Comparison of ENCODE assay signal across 8 mouse cellular contexts in genomic region chr13:51964921-51965320, GRCm38 (mm10).
DNase-seq lines count a peak whose midpoint lies in the region; ATAC-seq and TF ChIP-seq lines count a peak whose summit lies in the region.

No protein-coding gene starts in this region.

- H3K4me3 ChIP-seq in forebrain, embryonic 10.5 days = no peak overlapping the region
- no peak overlapping the region for H3K4me3 ChIP-seq in forebrain, embryonic 16.5 days (replicated peaks; ENCODE audit: low read length)
- no peak overlapping the region for H3K4me3 ChIP-seq in kidney, embryonic 14.5 days (ENCODE audit: low read length)
- no peak overlapping the region for H3K4me3 ChIP-seq in embryonic fibroblast, embryonic 13.5 days (ENCODE audit: insufficient read depth, low read length)

- DNase-seq in forebrain, embryonic 10.5 days (ENCODE audit: extremely low spot score, low spot score) = no peak
- DNase-seq in kidney, adult 11 months = no peak
- DNase-seq in 3T3-L1 (ENCODE audit: low read depth, low spot score) = peak; percentile 47
- no peak for DNase-seq in embryo, embryonic 11 days
- DNase-seq in cerebellum, adult 9-10 months = no peak

- no peaks in the 10 kb centered on the region for H3K36me3 ChIP-seq in forebrain, embryonic 10.5 days (replicated peaks)
- no peaks in the 10 kb centered on the region for H3K36me3 ChIP-seq in forebrain, embryonic 16.5 days (ENCODE audit: control insufficient read depth, insufficient read depth)
- H3K36me3 ChIP-seq in kidney, embryonic 14.5 days (ENCODE audit: control insufficient read depth, insufficient read depth, low read length) = no peaks in the 10 kb centered on the region

- no peak for TF ChIP-seq POLR2A in embryonic fibroblast, embryonic 13.5 days (IDR thresholded peaks at IDR 0.05; ENCODE audit: low read depth, low read length)

- WGBS in forebrain, embryonic 10.5 days = 79% methylated on average over 2 of the region's 2 CpGs
- 56% methylated on average over 2 of the region's 2 CpGs for WGBS in forebrain, embryonic 16.5 days
- 59% methylated on average over 2 of the region's 2 CpGs for WGBS in kidney, embryonic 14.5 days

- peaks cover 23% of the 10 kb centered on the region for H3K4me1 ChIP-seq in forebrain, embryonic 10.5 days
- no peaks in the 10 kb centered on the region for H3K4me1 ChIP-seq in forebrain, embryonic 16.5 days (replicated peaks; ENCODE audit: control insufficient read depth, insufficient read depth, low read length)
- peaks cover 31% of the 10 kb centered on the region for H3K4me1 ChIP-seq in kidney, embryonic 14.5 days (ENCODE audit: control insufficient read depth, insufficient read depth, low read length)
- H3K4me1 ChIP-seq in embryonic fibroblast, embryonic 13.5 days (ENCODE audit: control insufficient read depth, insufficient read depth, low read length) = peaks cover 39% of the 10 kb centered on the region

- no peak overlapping the region for H3K4me2 ChIP-seq in forebrain, embryonic 16.5 days (ENCODE audit: low read length)
- H3K4me2 ChIP-seq in kidney, embryonic 14.5 days (replicated peaks; ENCODE audit: low read depth, low read length) = no peak overlapping the region

- H3K9me3 ChIP-seq in forebrain, embryonic 10.5 days = no peaks in the 10 kb centered on the region
- H3K9me3 ChIP-seq in forebrain, embryonic 16.5 days (ENCODE audit: control insufficient read depth, low read length) = no peaks in the 10 kb centered on the region
- H3K9me3 ChIP-seq in kidney, embryonic 14.5 days (ENCODE audit: control insufficient read depth, low read length) = no peaks in the 10 kb centered on the region

- H3K27me3 ChIP-seq in forebrain, embryonic 10.5 days (ENCODE audit: poor library complexity, severe bottlenecking) = no peaks in the 10 kb centered on the region
- H3K27me3 ChIP-seq in forebrain, embryonic 16.5 days (replicated peaks; ENCODE audit: control insufficient read depth, insufficient read depth, low read length) = no peaks in the 10 kb centered on the region
- no peaks in the 10 kb centered on the region for H3K27me3 ChIP-seq in kidney, embryonic 14.5 days (ENCODE audit: control insufficient read depth, insufficient read depth, low read length)

- no peak for TF ChIP-seq CTCF in embryonic fibroblast, embryonic 13.5 days (IDR thresholded peaks at IDR 0.05; ENCODE audit: borderline replicate concordance, insufficient read depth, low read length)

- peak overlapping the region; percentile 78 for H3K27ac ChIP-seq in forebrain, embryonic 10.5 days
- no peak overlapping the region for H3K27ac ChIP-seq in forebrain, embryonic 16.5 days (ENCODE audit: low read length)
- H3K27ac ChIP-seq in kidney, embryonic 14.5 days (ENCODE audit: low read depth, low read length) = 0 out of 2 replicates have a peak overlapping the region, but pooled peaks have one; percentile 51
- H3K27ac ChIP-seq in embryonic fibroblast, embryonic 13.5 days (ENCODE audit: insufficient read depth, low read length) = peak overlapping the region; percentile 25; the same call in 1 of the 2 replicates

- no peak overlapping the region for H3K9ac ChIP-seq in forebrain, embryonic 16.5 days (replicated peaks; ENCODE audit: low read depth, low read length)
- no peak overlapping the region for H3K9ac ChIP-seq in kidney, embryonic 14.5 days (ENCODE audit: low read depth, low read length)

- no peak for ATAC-seq in forebrain, embryonic 16.5 days
- ATAC-seq in kidney, embryonic 14.5 days (ENCODE audit: low FRiP score, low TSS enrichment) = no peak
